Mouse (Mus musculus) gastrocnemius, postnatal 36 days (tissue): ENCODE data around the gene Zbtb48. TPM values are rescaled to one million over a fixed set of nuclear protein-coding genes. Genes with fewer than 3 reads are reported as not detected.

Experiments used
- DNase-seq, 2 experiments: peaks; one replicate each; pipeline ENCODE4 v3.0.0; 2022
- intact Hi-C: fragments of 180-260 bp; cut with DNase I; formaldehyde crosslinking; loops from one replicate; pipeline ENCODE4 v1.15.1; 2025
- total RNA-seq, 2 experiments: library from RNA; stranded (reverse); gene quantifications; 2 replicates each; pipeline ENCODE4 v1.2.3; 2021

The Zbtb48 gene
- total RNA-seq, 2 experiments from 2014 or later = 2.5 to 2.8 TPM

- intact Hi-C loops = no loop called here
- DNase-seq = no peak
Measured at GRCm38 (mm10) chr4:152006812-152007211, 20.7 kb downstream of the Zbtb48 start.

GRCm38 (mm10) chr4:152006137-152006536, 21.3 kb downstream of the Zbtb48 start:
- DNase-seq = no peak
- intact Hi-C loops = no loop called here

DNA sequence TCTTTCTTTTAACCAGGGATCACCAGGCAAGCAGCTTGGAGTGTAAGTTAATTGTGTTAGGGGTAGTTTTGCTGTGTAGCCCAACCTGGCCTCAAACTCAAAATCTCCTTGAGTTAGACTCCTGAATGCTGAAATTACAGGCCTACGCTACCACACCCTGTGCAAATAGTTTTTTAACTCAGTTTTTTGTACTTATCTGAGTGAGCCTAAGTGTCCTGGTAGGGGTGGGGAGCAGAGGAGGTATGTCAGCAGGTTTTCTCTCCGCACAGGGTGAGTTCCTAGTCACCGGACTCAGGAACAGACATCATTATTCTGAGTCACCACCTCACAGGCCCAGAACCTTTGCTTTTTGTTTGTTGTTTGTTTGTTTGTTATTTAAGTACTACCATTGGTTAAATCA, 25.4 kb downstream of the Zbtb48 start:
- DNase-seq = no peak
- intact Hi-C loops = no loop called here

DNA sequence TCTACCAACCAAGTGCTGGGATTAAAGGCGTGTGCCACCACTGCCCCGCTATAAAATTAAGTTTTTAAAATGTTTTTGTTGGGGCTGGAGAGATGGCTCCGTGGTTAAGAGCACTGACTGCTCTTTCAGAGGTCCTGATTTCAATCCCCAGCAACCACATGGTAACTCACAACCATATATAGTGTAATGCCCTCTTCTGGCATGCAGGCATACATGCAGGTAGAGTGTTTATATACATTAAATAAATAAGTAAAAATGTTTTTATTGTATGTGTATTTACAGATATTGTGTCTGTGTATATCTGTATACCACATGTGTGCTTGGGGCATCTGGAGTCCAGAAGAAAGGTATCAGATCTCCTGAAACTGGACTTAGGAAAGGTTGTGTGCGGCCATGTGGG, 26.1 kb downstream of the Zbtb48 start:
- no peak for DNase-seq
- intact Hi-C loops = no loop called here

GRCm38 (mm10) chr4:152000906-152001305, 26.6 kb downstream of the Zbtb48 start:
- no peak for DNase-seq
- intact Hi-C loops = no loop called here

DNA sequence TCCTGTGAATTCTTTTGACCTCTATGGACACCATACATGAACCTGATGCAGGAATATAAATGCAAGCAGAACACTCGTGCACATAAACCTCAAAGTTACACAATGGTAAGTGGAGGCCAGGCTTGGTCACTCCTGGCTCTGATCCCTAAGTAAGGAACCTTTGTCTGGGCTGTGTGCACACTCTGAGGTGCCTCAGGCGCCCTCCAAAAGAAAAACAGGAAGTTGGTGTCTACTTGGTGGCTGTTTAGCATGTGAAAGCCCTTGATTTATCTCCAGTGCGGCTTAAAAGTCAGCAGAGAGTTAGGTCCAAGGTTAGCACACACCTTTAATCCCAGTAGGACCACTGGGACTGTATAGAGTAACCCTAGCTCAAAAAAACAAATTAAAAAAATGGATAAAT, 28.0 kb downstream of the Zbtb48 start:
- intact Hi-C loops = no loop called here
- no peak for DNase-seq

DNA sequence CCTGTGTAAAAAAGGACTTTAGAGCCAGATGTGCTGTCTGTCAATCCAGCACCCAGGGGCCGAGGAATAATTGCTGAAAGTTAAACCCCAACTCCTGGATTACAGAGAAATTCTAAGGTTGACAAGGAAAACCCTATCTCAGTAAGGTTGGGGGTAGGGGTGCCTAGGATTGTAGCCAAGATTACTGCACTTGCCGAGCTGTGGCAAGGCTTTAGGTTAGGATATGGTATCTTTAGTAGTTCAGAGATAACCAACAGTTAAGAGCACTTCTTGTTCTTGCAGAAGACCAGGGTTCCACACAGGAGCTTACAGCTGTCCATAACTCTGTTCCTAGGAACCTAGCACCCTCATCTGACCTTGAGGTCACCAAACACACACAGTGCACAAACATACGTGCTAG, 29.8 kb downstream of the Zbtb48 start:
- intact Hi-C loops = no loop called here
- no peak for DNase-seq

DNA sequence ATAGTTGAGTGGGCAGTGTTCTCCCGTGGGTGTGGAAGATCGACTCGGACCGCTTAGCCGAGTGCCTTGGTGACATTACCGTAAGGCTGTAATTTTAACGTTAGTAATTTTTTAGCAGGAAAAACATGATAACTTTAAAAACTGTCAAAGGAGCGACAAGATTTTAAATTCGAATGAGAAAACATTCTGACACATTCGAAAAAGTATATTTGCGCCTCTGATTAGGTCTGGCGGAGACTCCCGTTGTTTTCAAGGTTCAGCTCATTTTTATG, 30.6 kb downstream of the Zbtb48 start:
- no peak for DNase-seq
- intact Hi-C loops = no loop called here

DNA sequence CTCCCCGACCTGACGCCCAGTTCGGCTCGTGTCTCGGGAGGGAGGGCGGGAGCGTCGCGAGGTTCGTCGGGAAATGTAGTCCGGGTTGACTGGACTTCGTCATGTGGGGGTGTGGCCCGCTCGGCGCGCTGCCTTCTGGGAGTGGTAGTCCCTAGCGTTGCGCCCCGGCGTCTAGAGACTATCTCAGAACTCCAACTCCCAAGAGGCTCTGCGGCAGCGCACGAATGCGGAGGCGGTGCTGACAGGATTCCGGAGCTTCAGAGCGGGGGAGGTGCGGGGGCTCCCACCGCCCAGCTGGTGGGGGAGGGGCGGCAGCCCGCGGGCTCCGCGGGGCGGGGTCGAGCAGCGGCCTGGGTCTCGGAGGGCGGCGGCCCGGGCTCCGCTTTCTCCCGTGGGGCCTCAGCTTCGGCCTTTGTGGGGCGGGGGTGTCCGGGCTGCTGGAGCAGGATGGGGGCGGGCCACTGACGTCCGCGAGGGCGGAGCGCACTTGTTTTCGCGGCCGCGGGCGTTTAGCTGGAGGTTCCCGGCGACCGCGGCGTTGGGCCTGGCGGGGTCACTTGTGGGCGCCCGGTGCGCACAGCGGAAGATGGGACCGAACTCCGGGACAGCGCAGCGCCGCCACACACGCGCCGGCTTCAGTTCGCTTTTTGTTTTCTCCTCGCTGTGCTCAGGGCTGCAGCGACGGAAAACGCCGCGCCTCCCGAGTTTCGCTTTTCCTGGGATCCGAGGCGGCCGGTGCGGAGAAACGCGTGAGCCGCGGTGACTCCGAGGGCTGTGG, 31.1 kb downstream of the Zbtb48 start, which contains the start of gene Phf13:
Gene Phf13 (minus strand): TSS at position 86 of the 778 bp plus-strand sequence.
- peak; percentile 97 to 99 for DNase-seq
- intact Hi-C loops = no loop called here

DNA sequence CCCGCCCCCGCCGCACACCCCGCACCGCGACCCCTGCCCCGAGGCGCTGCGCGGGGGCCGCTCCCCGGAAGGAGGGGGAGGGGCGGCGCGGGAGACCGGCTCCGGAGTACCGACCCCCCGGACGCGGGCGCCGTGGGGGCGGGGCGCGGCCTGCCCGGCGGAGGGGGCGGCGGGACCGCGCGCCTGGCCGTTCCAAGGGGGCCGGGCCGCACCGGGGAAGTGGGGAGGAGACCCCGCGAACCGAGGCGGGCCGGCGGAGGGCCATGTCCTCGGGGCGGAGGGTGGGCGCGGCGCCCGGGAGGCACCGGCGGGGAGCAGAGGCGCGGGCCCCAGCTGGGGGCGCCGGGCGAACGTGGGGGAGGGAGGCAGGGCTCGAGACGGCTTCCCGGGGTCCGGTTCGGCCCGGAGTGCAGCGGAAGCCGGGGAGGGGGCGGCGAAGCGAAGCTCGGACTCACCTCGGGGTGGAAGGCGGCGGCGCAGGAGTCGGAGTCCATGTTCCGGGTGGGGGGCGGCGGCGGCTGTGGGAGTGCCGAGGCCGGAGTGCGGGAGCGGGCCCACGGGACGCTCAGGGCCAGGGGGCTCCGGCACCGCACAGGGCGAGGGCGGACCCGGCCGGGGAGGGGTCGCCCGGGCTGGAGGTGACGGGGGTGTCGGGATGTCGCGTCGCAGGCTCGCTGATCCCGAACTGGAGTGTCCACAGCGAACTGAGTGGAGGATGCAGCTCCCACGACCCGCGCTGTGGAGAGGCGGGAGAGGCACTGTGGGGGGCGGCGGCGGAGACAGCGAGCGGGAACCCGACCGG, 31.9 kb downstream of the Zbtb48 start:
- no peak for DNase-seq
- intact Hi-C loops = no loop called here

- intact Hi-C loops = no loop called here
Measured at GRCm38 (mm10) chr4:151994228-151995171, 33.0 kb downstream of the Zbtb48 start.

GRCm38 (mm10) chr4:151993035-151993434, 34.4 kb downstream of the Zbtb48 start:
- DNase-seq = no peak
- intact Hi-C loops = no loop called here

More at GRCm38 (mm10) chr4:151994228-151995171, 33.0 kb downstream of the Zbtb48 start:
- DNase-seq = no peak

DNA sequence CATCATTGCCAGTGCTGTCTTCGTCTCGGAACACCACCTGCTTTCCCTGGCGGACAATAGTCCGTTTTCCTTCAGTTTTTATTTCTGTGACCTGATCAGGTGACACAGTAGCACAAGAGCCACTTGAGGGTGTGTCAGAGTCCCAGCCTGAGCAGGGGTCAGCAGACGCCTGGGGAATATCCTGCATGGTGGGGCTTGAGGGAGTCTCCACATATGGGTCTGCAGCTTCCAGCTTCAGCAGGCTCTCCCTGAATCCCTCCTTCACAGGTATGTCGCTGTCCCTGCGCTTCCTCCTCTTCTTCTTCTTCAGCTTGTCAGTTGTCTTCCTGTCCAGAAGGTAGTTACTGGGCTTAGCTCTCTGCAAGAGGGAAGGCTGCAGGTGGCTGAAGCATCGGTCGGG, 35.4 kb downstream of the Zbtb48 start:
- intact Hi-C loops = no loop called here
- DNase-seq = no peak

DNA sequence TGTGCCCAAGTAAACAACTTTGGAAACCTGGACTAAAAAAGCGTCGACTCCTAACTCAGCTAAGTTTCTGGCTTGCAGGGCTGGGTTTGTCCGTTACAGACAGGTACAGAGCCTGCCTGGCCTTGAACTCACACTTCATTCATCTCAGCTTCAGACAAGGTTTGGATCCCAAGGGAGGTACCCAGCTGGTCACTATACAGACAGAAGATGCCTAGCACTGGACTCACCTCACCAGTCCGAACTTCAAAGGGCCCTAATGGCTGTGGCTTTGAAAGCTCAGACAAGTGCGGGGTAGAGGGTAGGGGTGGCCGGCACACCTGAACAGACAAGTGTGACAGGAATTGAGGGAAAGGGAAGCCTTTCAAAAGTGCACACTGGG, 38.4 kb downstream of the Zbtb48 start:
- DNase-seq = no peak
- intact Hi-C loops = no loop called here

GRCm38 (mm10) chr4:151988342-151989109, 38.9 kb downstream of the Zbtb48 start, which contains the start of gene Thap3:
Thap3 (minus strand) TSS chr4:151988997.
- intact Hi-C loops = no loop called here
- DNase-seq = peak; percentile 73 to 83

- intact Hi-C loops = no loop called here
- no peak for DNase-seq
Measured at GRCm38 (mm10) chr4:151988014-151988341, 39.5 kb downstream of the Zbtb48 start.

GRCm38 (mm10) chr4:151986650-151987049, 40.8 kb downstream of the Zbtb48 start:
- peak in 1 of 2 experiments; percentile 13 for DNase-seq
- intact Hi-C loops = no loop called here

GRCm38 (mm10) chr4:151985886-151986285, 41.6 kb downstream of the Zbtb48 start:
- DNase-seq = no peak
- intact Hi-C loops = no loop called here

GRCm38 (mm10) chr4:151983560-151983959, 43.9 kb downstream of the Zbtb48 start:
- peak; percentile 66 to 79 for DNase-seq
- intact Hi-C loops = loop anchor here (2.0 kb wide), 2 partner anchors 25 to 113 kb away; partner anchors contain the start of gene Klhl21

- intact Hi-C loops = loop anchor here (2.0 kb wide), 2 partner anchors 26 to 114 kb away; partner anchors contain the start of gene Klhl21
- DNase-seq = peak in 1 of 2 experiments; percentile 43
Measured at GRCm38 (mm10) chr4:151983043-151983442, 44.4 kb downstream of the Zbtb48 start.
